Mouse (Mus musculus): ENCODE results near the gene Col26a1. TPM values are rescaled to one million over a fixed set of nuclear protein-coding genes. Genes with fewer than 3 reads are reported as not detected.

Gene Col26a1
- polyA plus RNA-seq, 1 experiment from 2014 or later: 42.6 TPM

DNA sequence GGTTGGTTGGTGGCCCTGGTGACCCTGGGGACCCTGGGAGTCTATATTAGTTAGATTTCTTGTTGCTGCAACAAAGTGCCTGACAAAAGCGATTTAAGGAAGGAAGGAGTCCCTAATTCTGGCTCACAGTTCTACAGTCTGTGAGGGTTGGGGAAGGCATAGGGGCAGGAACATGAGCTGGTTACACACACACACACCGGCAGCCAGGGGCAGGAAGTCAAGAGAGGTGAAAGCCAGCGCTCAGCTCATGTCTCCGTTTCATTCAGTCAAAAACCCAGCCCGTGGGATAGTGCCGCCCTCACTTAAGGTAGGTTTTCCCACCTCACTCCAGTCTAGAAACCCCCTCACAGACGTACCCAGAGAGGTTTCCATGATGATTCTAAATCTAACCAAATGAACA is 189.6 kb downstream of the Col26a1 start:
- H3K4me2 ChIP-seq: no peak overlapping the region
- no peak for ATAC-seq (ENCODE audit: low FRiP score)
- no peaks in the 10 kb centered on the region for H3K36me3 ChIP-seq (replicated peaks)
- no peaks in the 10 kb centered on the region for H3K27me3 ChIP-seq
- H3K4me1 ChIP-seq: no peaks in the 10 kb centered on the region
- WGBS: 87% methylated on average over 7 of the region's 7 CpGs
- no peaks in the 10 kb centered on the region for H3K9me3 ChIP-seq
- H3K27ac ChIP-seq: no peak overlapping the region
- no peak overlapping the region for H3K4me3 ChIP-seq (replicated peaks)
- no peak overlapping the region for H3K9ac ChIP-seq

DNA sequence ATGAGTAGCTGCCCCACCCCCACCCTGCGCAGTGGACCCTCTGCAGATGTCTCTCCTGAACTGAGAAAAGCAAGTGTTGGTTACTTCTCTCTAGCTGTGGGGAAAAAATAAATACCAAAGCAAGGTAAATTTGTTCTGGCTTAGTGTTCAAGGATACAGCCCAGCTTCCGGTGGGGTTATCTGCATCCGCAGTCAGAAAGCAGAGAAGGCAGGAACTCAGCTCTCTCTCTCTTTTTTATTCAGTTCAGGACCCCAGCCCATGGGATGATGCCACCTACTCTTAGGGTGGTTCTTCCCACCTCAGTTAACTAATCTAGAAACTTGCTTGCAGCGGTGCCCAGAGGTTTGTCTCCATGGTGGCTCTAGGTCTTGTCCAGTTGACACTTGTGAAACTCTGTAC is 190.2 kb downstream of the Col26a1 start, which contains the start of gene Myl10:
TSS of gene Myl10 (plus strand) at position 363 of the 400 bp plus-strand sequence.
- no peaks in the 10 kb centered on the region for H3K9me3 ChIP-seq
- H3K4me3 ChIP-seq (replicated peaks): no peak within 1 kb of the TSS
- no peak within 1 kb of the TSS for H3K27ac ChIP-seq
- H3K4me1 ChIP-seq: no peaks in the 10 kb centered on the region
- no peaks in the 10 kb centered on the region for H3K36me3 ChIP-seq (replicated peaks)
- no peak within 1 kb of the TSS for H3K4me2 ChIP-seq
- H3K27me3 ChIP-seq: no peaks in the 10 kb centered on the region
- ATAC-seq (ENCODE audit: low FRiP score): no peak
- 92% methylated on average over 4 of the region's 4 CpGs for WGBS
- H3K9ac ChIP-seq: no peak within 1 kb of the TSS

Other genes with a start within 250 kb of the Col26a1 start
- not detected in 2 replicates for gene Myl10, start 190.1 kb downstream of the Col26a1 start, polyA plus RNA-seq (2016; fragmentation: Nextera tagmentation; extraction: Ambion mirVana)
- gene Ift22, start 24.9 kb upstream of the Col26a1 start, polyA plus RNA-seq (2016; fragmentation: Nextera tagmentation; extraction: Ambion mirVana): 107 and 115 TPM in 2 replicates
- gene Fis1, start 70.1 kb upstream of the Col26a1 start, polyA plus RNA-seq (2016; fragmentation: Nextera tagmentation; extraction: Ambion mirVana): 287 and 302 TPM in 2 replicates
- gene Cldn15, start 83.4 kb upstream of the Col26a1 start, polyA plus RNA-seq (2016; fragmentation: Nextera tagmentation; extraction: Ambion mirVana): 0.27 and 0.50 TPM in 2 replicates
- gene Plod3, start 103.8 kb upstream of the Col26a1 start, polyA plus RNA-seq (2016; fragmentation: Nextera tagmentation; extraction: Ambion mirVana): 34.5 and 36.4 TPM in 2 replicates
- 97.9 and 102 TPM in 2 replicates for gene Znhit1, start 104.8 kb upstream of the Col26a1 start, polyA plus RNA-seq (2016; fragmentation: Nextera tagmentation; extraction: Ambion mirVana)
- 0.68 and 0.92 TPM in 2 replicates for gene Vgf, start 143.2 kb upstream of the Col26a1 start, polyA plus RNA-seq (2016; fragmentation: Nextera tagmentation; extraction: Ambion mirVana)
- gene Ap1s1, start 162.9 kb upstream of the Col26a1 start, polyA plus RNA-seq (2016; fragmentation: Nextera tagmentation; extraction: Ambion mirVana): 209 and 221 TPM in 2 replicates
- 0.11 and 0.35 TPM in 2 replicates for gene Serpine1, start 189.1 kb upstream of the Col26a1 start, polyA plus RNA-seq (2016; fragmentation: Nextera tagmentation; extraction: Ambion mirVana)
- gene Trim56, start 233.0 kb upstream of the Col26a1 start, polyA plus RNA-seq (2016; fragmentation: Nextera tagmentation; extraction: Ambion mirVana): 5.6 and 6.8 TPM in 2 replicates

All from forebrain, embryonic 12.5 days (tissue).